Mouse (Mus musculus): ENCODE measurements around the gene Dnaja3.

DNA sequence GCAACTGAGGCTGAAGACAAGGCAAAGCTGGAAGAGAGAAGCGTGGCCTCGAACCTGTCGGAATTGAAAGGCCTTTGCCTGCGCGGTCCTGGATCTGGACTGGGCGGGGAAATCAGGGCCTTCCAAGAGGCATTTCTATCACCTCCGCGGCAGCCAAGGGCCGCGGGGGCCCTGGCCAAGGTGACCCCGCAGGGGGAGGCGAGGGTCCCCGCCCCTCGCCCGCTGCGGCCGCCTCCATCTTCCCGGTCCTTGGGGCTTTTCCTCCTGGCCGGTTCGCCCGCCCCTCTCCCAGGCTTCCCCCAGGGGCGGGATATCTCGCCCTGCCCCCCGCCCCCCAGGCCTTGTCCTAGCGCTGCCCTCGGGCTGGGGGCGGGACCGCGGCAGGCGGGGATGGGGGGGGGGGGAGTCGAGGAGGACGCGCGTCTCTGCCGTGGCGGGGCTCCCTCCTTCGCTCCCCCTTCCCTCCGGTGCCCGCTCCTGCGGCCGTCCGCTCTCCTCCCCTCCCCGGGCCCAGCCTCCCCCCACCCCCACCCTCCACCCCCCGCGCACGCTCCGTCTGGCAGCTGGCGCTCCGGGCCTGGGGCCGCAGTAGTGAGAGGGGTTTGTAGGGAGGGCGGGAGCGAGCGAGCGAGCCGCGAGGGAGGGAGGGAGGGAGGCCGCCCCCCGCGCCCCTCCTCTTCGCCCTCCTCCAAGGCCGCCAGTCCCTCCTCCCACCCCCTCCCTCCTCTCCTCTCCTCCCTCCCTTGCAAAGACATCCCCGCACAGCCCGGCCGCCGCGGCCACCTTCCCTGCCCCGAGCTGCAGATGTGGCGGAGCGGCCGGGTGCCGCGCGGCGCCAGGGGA lies 45.6 kb upstream of the Dnaja3 start, which contains the start of gene Glis2:
- TF ChIP-seq POLR2A (IDR thresholded peaks at IDR 0.05; ENCODE audit: borderline replicate concordance, low read depth, low read length): no peak
- TF ChIP-seq CTCF (IDR thresholded peaks at IDR 0.05; ENCODE audit: low read depth, low read length): no peak
